Mouse (Mus musculus): ENCODE measurements around the gene BC049730. TPM values are rescaled to one million over a fixed set of nuclear protein-coding genes. Genes with fewer than 3 reads are reported as not detected.

Gene BC049730
- polyA plus RNA-seq, 1 experiment from 2014 or later, result not detected

Other genes with a start within 250 kb of the BC049730 start
- 12.1 and 12.3 TPM in 2 replicates for gene Plaur, start 246.8 kb upstream of the BC049730 start, polyA plus RNA-seq (2015; fragmentation: Nextera tagmentation; extraction: Ambion mirVana)
- 4.7 and 6.3 TPM in 2 replicates for gene Cadm4, start 227.2 kb upstream of the BC049730 start, polyA plus RNA-seq (2015; fragmentation: Nextera tagmentation; extraction: Ambion mirVana)
- gene Zfp428, start 202.2 kb upstream of the BC049730 start, polyA plus RNA-seq (2015; fragmentation: Nextera tagmentation; extraction: Ambion mirVana), result 38.1 TPM in 2 replicates
- 0.19 and 0.40 TPM in 2 replicates for gene AC161166.1, start 196.8 kb upstream of the BC049730 start, polyA plus RNA-seq (2015; fragmentation: Nextera tagmentation; extraction: Ambion mirVana)
- gene Irgq, start 178.6 kb upstream of the BC049730 start, polyA plus RNA-seq (2015; fragmentation: Nextera tagmentation; extraction: Ambion mirVana), result 7.6 and 8.2 TPM in 2 replicates
- 1.9 and 6.8 TPM in 2 replicates for gene Pinlyp, start 163.1 kb upstream of the BC049730 start, polyA plus RNA-seq (2015; fragmentation: Nextera tagmentation; extraction: Ambion mirVana)
- gene Xrcc1, start 163.0 kb upstream of the BC049730 start, polyA plus RNA-seq (2015; fragmentation: Nextera tagmentation; extraction: Ambion mirVana), result 96.1 and 100.0 TPM in 2 replicates
- gene Ethe1, start 121.7 kb upstream of the BC049730 start, polyA plus RNA-seq (2015; fragmentation: Nextera tagmentation; extraction: Ambion mirVana), result 31.1 and 37.1 TPM in 2 replicates
- gene Zfp575, start 121.6 kb upstream of the BC049730 start, polyA plus RNA-seq (2015; fragmentation: Nextera tagmentation; extraction: Ambion mirVana), result 4.3 and 5.0 TPM in 2 replicates
- 0.43 and 0.54 TPM in 2 replicates for gene Phldb3, start 98.5 kb upstream of the BC049730 start, polyA plus RNA-seq (2015; fragmentation: Nextera tagmentation; extraction: Ambion mirVana)
- gene Lypd3, start 72.7 kb upstream of the BC049730 start, polyA plus RNA-seq (2015; fragmentation: Nextera tagmentation; extraction: Ambion mirVana), result 22.6 and 42.2 TPM in 2 replicates
- gene Tex101, start 32.6 kb upstream of the BC049730 start, polyA plus RNA-seq (2015; fragmentation: Nextera tagmentation; extraction: Ambion mirVana), result 0.21 TPM in 1 of 2 replicates, not detected in the other
- gene Gm4763, start 17.7 kb downstream of the BC049730 start, polyA plus RNA-seq (2015; fragmentation: Nextera tagmentation; extraction: Ambion mirVana), result not detected in 2 replicates
- gene Cd177, start 51.1 kb downstream of the BC049730 start, polyA plus RNA-seq (2015; fragmentation: Nextera tagmentation; extraction: Ambion mirVana), result 3.3 and 3.7 TPM in 2 replicates
- 0.95 and 1.2 TPM in 2 replicates for gene Ceacam10, start 68.0 kb downstream of the BC049730 start, polyA plus RNA-seq (2015; fragmentation: Nextera tagmentation; extraction: Ambion mirVana)
- gene Gm9844, start 153.0 kb downstream of the BC049730 start, polyA plus RNA-seq (2015; fragmentation: Nextera tagmentation; extraction: Ambion mirVana), result 13.5 and 34.6 TPM in 2 replicates
- not detected in 2 replicates for gene Lypd4, start 160.7 kb downstream of the BC049730 start, polyA plus RNA-seq (2015; fragmentation: Nextera tagmentation; extraction: Ambion mirVana)
- not detected in 2 replicates for gene Dmrtc2, start 160.8 kb downstream of the BC049730 start, polyA plus RNA-seq (2015; fragmentation: Nextera tagmentation; extraction: Ambion mirVana)
- 2,480 and 2,486 TPM in 2 replicates for gene Rps19, start 175.1 kb downstream of the BC049730 start, polyA plus RNA-seq (2015; fragmentation: Nextera tagmentation; extraction: Ambion mirVana)
- 1.1 and 1.5 TPM in 2 replicates for gene Cd79a, start 188.1 kb downstream of the BC049730 start, polyA plus RNA-seq (2015; fragmentation: Nextera tagmentation; extraction: Ambion mirVana)
- 86.9 and 97.5 TPM in 2 replicates for gene Arhgef1, start 193.7 kb downstream of the BC049730 start, polyA plus RNA-seq (2015; fragmentation: Nextera tagmentation; extraction: Ambion mirVana)
- not detected in 2 replicates for gene Gm4881, start 235.3 kb downstream of the BC049730 start, polyA plus RNA-seq (2015; fragmentation: Nextera tagmentation; extraction: Ambion mirVana)